Mouse (Mus musculus) thymus, postnatal 4 days (tissue): ENCODE measurements around the gene Plxna2.
A peak's percentile ranks its signal among the peaks of the same experiment; 100 is the strongest.

Source experiments
- DNase-seq: peaks from one replicate; pipeline ENCODE4 v3.0.0; 2021

The Plxna2 gene

DNA sequence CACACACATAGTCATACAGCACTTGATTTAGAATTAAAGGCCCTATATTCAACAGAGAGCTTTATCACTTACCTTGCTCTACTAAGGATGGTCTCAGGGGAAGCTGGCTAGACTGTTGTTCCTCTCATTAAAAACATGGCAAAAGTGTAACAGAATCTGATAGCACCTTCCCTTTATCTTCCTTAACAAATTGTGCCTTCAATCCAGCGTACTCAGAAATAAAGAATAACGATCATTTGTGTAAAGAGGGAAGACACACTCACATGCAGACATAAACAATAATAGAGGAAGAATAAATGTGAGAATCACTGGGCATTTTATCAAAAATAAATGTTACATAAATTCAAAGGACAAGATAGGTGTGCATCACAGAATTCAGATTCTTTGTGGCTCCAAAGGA lies at the start of gene Plxna2:
Gene Plxna2, plus strand, starts transcription at position 301 of the 400 bp plus-strand sequence.
- no peak for DNase-seq

DNA sequence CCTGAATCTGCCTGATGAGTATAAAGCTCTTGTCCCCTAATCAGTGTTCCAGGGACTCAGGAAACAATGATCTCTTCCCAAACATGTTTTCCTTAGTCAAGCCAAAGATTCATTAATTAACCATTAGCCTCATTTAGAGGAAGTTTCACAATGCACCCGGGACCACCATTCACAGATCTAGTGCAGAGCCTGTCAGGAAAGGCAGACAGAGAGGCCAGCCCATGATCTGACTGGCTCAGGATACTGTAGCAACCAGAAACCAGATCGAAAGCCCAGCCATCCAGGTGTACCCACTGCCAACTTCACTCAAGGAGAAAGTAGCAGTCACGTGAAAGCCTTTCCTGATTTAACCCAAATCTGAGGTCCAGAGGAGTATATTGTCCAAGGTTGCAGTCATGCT lies 44.1 kb upstream of the Plxna2 start:
- DNase-seq = no peak

DNA sequence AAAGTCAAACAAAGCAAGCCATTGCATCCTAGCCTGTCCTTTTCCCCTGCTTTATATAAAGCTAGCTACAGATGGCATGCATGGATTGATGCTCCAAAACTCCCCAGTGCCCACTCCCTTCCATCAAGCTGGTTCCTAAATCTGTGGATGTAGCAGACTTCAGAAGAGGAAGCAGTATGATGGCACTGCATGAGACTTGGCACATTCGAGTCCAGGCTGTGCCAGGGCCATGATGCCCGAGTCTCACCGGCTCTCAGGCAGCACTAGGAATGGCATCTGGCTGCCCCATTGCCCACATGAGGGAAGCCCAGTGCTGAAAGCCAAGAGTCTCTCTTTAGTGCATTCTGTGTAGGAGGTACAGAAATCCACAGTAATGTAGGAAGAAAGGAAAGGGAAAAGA lies 39.7 kb upstream of the Plxna2 start:
- DNase-seq = no peak

DNA sequence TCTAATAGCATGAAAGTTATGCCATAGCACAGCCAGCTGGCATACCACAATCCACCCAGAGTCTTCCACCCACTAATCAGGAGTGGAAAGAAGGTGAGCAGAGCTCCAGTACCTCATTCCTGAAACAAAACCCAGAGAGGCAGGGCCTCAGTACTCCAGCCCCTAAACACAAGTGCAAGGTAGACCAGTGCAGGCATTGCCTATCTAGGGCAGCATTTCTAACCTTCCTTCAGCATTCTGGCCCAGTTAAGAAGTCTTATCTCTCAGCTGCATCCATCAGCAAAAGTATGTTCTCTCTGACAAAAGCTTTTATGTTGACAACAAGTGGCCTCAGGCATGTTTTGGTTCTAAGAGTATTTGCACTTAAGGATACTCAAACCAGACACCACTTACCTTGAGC lies 37.5 kb upstream of the Plxna2 start:
- no peak for DNase-seq

DNA sequence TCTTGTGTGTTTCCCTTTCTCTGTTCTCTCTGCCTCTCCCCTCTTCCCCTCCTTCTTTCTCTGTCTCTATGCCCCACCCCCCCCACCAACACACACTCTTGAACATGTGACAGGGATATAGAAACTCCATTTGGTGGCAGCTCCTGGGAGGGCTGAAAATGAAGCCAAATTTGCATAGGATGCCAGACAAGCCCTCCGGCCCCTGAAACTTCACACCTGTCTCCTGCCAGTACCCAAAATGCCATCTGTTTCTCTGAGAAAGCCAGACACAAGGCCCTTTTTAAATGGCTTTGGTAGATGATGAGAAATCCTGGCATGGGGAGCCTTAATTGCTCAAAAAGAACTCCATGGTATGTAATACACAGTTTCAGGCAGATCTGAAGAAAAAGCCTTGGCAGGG lies 31.3 kb upstream of the Plxna2 start:
- DNase-seq = no peak

DNA sequence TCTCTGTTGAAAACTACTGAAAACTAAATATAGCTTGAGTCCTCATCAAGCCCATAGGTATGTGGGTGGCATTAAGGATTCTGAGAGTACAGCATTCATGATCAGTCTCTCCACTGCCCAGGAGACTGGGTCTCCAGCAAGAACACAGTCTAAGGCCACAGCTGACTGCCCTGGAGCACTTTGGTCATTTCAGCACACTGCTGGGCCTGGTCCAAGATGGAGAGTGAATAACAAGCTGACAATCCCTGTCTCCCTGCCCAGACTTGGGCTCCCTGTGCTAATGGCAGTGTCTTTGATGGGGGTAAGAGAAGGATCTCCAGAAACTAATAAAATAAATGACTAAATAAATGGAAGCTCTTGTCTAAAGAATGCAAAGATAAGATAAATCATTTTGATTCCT lies 30.5 kb upstream of the Plxna2 start:
- no peak for DNase-seq

DNA sequence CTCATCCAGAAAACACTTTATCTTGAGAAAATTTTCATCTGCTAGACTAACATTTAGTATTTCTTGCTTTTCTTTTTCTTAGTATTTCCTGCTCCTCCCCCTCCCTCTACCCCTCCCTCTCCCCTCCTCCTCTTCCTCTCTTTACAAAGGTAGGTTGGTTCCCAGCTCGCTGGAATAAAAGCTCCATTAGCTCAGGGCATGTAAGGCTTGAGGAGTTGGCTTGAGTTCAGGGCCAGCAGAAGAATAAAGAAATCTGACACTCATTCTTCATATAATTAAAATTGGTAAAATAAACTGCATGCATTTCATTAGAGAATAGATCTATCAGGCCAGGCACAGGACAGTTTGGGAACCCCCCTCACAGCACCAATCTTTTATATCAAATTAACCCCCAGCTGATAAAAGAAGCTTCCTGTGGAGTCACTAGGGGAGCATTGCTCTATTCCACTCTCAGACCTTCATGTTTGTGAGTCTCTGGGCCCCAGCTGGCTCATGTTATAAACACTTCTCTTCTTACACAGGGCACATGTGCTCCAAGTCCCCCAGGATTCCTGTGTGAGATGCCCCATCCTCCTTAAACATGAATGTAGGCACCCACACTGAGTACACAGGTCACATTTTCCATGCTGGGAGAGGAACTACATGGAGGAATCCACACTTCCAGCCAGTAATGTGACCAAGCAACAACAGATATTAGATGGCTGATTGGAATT lies 29.9 kb upstream of the Plxna2 start:
- no peak for DNase-seq

DNA sequence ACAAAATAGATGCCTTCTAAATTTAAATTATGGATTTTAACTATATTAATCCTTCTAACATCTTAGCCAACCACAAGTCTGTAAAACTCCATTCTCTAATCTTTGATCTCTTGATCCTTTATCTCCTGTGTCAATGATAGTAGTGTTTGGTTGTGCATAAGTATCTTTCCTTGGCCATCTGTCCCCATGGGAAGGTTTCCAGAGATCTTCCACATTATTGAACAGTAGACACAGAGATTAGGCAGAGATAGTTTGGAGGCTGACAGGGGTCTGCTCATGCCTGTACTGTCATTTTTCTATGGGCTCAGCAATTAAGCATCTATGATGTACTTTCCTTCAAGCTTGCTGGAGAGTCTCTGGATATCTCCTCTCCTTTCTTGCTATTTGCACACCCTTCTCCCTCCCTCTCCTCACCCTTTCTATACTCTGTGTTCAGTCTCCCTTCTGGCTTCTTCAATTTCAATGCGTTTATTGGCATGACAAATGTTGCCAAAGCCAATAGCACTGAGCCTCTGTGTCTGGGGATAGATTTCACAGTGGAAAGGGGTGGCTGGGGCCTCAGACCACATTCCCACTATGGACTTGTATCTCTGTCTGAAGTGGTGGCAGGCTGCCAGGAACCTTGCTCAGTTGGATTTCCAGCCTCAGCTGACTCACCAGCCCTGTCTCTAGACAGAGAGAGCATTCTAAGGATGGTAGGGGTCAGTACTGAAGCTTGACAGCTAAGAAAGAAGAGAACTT lies 29.1 kb upstream of the Plxna2 start:
- DNase-seq = no peak

DNA sequence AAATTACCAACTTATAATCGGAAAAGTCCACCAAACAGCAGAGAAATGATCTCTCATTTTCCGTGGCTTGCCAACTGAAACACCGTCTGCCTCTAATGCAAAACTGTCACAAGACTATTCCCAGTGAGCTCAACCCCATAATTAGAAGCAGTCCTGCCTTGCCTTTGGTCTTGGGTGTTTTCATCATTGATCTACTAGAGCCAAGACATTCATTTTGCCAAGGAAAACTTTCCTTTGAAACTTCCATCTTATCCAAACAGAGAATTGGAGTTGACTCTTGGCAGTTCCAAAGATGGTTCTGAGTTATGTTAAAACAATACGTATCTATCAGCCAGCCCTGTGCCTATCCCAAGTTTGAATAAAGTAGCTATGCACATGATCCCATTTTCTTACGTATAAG lies 24.9 kb upstream of the Plxna2 start:
- DNase-seq = no peak

DNA sequence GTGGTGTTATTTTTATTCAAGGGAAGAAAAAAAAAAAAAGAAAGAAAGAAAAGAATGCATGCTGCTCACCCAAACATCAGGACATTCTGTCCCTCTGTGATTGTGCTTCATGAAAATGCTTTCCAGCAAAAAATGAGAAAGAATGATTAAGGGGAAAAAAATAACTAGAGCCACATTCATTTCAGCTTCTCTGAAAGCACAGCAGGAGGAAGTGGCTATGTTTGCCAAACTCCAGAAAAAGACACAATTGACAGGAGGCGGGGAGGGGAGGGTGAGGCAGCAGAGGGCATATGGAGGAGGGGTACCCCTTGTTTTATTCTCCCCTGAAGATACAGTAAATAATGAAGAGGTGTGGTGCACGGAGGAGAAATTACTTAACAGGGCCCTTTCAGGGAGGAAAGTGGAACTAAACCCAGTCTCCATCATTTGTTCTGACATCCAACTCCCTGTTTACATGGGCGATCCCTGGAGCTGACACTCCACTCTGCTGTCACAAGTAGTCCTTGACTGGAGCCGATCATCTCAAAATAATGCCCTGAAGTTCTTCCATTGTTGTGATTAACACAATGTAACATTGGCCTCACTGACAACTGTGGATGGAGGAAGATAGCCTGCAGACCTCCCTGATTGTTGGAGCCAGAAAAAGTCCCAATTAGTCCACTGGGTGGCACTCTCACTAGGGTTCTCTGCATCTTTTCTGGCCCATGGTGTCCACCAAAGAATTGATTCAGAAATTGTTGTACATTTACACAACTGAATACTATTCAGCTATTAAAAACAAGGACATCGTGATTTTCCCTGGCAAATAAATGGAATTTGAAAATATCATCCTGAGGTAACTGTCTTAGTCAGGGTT lies 10.4 kb upstream of the Plxna2 start:
- DNase-seq = no peak

DNA sequence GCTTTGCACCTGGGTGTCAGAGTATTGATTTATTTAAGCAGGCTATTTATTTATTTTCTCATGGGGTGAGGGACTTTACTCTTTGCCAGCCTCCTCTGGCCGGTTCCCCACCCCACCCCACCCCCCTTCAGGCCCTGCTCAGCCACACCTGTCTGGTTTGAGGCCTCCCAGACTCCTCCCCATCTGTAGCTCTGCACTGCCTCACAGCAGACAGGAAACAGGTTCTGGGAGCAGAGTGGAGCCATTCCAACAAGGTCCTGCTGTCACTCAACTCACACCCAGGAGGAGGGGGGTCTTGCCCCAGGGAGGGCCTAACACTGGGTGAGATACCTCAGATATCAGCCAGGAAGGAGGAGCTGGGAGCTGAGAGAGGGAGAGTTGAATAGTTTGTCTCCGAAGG lies 7.5 kb upstream of the Plxna2 start:
- no peak for DNase-seq

DNA sequence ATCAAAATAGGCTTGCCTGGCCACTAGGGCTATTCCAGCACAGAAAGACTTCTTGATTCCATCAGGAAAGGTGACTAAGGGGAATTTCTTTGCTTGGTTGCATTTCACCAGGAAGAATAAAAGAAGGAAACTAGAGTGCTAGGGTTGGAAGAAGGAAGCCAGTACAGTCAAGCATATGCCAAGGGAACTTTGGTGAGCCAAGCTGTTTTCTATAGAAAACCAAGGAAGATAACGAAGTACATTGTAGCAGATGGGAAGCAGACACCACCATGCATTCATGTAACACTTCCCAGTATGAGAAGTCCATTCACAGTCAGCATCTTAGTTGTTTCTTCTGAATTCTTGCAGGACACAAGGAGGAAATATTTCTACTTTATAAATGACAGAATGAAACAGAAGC lies 5.4 kb upstream of the Plxna2 start:
- DNase-seq = no peak

DNA sequence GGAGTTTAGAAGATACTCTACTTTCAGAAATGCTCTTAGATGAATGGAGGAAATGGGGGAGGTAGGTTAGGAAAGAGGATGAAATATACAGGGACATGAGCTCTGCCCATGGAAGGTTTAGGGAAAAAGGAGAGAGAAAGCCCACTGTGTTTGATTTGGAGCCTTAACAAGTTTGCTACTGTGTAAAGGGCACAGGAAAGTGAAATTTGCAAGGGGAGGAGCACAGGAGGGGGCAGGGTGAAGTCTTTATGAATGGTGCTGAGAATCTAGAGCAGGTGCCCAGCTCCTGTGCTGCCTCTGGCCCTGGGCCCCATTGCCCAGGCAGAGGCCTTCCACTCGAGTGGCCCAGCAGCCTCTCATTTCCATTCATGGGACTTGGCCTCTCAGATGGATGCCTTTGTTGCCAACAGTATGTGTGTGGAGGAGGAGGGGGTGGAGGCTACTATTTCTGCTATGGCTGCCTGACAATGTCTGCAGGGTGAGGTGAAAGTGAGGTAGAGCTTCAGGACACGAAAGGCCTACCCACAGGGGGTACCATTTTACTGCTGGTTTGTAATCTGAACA lies 4.7 kb upstream of the Plxna2 start:
- no peak for DNase-seq

DNA sequence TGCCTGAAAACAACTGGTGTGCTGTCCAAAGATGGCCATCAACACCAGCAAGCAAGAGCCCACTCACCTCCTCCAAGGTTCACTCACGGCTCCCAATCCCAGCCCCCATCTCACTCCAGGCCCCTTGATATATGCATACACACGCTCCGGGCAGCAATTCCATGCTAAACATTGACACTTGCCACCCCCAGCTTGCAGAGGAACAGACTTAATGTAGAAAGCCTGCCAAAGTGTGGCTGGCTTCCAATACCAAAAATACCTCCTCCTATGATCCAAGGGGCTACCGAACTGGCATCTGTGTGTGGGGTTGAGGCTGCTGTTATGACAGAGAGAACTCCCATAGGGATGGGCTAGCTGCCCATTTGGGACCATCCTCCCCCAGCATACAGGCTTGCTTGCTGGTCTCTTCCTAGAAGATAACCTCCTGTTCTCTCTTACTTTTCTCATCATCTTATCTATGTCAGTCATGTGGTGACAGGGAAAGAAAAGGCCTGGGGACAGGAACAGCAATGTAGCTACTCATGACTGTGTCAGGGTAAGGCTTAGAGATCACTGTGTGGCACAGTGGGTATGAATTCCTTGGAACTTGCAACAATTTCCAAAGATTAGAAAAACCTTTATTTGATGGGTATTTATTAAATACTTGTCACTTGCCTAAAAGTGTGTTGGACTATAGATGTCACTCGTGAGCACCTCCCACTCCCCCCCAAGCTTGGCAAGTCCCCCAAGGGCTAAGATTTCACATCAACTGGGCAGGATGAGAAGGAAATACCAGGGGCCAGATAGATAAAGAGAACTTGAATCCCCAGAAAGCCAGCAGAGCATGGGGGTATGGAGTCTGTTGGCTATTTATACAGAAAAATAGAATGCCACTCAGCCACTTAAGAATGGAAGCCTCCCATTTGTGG lies 3.8 kb upstream of the Plxna2 start:
- no peak for DNase-seq

DNA sequence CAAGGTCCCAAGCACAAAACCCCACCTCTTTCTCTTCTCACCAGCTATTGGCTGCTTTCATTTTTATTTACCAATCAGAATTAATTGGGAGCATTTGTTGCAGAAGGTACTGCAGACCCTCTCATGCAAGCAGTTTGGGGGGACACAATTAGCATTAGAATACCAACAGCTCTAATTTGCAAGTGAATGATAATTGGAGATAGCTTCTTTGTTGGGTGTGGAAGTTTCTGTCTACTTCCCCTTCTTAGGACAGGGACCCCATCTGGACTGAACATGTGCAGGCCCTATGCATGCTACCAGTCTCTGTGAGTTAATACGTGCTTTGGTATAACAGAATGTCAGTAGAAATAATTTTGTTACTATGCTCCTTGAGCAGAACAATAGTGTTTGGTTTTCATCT lies 1.9 kb upstream of the Plxna2 start:
- DNase-seq = no peak

DNA sequence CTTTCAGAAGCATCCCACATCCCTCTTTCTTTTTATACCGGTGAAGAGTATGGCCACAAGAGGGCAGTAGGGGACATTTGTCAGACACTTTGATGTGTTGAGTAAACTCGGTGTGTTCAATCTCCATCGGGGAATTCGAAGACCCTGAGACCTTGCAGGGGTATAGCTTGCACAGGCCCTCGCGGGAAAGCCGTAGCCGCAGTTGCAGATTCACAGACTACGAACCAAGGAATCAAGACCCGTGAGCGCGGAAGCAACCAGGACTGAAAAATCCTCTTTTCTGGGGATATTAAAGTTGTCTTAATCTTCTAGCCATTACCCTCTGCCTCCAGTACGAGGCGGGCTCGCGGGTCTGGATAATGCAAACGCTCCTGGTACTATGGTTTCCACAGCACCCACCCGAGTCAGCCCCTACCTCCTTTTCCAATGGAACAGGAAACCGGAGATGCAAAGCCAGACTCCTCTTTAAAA lies 858 bp downstream of the Plxna2 start:
- DNase-seq = peak; percentile 70

DNA sequence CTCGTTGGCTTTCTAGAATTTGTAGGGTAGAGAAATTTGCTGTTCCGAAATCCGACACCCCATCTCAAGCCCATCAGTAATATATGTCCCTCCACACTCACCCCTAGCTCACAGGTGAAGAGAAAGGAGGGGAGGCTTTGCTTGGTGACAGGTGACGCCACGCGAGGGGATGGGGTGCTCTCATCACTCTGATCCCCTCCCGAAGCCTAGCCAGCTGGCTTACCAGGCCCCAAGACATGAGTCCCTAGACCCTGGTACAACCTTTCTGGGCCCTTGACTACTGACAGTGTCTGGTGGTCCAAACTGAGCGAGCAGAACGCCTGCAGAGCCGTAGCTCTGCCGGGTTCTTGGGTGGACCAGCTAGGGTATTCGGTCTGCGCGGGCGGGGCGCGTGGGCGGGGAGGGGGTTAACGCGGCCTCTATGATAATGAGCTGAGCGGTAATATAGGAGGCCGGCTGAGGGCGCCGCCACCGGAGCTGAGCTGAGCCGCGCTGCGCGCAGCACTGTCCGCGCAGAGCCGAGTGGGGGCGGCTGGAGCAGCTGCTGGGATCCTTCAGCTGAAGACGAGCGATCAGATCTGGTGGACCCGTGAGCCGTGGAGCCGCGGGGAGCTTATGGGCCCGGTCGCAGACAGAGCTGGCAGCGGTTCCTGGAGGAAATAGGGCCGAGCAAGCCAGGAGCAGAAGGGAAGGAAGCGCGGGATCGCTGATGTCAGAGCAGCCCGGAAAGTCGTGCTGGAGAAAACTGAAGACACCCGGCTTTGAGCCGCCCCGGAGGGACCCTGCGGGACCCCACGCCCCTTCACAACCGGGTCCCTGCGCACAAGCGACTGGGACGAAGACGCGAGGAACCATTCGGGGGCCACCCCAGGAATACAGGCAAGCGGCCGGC lies 1.6 kb downstream of the Plxna2 start:
- peak; percentile 68 for DNase-seq

DNA sequence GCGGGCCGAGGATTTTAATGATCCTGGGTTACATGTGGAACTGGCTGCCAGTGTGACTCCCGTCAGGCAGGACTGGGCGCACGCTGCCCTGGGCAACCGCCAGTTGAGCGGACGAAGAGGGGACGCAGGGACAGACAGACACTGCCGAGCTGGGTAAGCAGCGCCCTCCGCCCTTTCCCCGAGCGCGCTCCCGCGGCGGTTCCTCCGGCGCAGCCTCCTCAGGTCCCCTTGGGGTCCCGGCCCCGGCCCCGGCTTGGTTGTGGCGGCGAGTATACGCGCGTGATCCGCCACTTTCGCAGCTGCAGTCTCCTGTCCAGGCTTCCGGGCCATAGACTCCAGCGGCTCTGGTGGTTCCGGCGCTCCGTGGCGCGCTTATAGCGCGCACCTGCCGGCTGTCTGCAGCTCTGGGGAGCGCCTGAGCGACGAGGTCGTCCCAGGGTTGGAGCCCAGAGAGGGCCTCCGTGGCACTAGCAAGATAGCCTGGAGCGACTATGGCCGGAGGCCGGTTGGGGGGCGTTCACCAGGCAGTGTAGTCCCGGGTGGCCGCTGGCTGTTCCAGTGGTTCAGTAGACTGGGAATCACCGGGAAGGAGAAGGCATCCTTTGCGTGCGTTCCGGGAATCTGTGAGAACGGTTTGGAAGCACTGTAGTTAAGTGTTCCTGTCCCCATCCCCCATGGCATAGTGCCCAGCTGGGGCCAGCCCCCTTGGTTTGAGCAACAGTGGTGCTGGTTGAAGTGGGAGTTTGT lies 2.4 kb downstream of the Plxna2 start:
- DNase-seq = peak; percentile 44

DNA sequence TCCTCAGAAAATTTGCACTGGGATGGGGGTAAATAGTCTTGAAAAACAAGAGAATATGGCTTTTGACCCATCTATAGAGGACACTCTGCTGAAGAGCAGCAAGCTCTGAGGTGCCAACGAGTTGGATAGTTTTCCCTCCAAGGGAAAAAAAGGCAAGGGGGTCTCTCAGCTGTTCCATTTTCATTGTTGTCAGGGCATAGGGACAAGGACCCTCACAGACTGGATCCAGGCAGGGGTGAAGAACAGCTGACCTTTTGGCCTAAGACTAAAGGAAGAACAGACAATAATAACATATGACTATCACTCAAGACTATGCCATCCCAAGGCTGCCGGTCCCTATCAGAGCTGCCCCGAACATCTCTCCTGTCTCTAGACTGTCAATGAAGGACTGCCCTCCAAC lies 4.2 kb downstream of the Plxna2 start:
- no peak for DNase-seq

DNA sequence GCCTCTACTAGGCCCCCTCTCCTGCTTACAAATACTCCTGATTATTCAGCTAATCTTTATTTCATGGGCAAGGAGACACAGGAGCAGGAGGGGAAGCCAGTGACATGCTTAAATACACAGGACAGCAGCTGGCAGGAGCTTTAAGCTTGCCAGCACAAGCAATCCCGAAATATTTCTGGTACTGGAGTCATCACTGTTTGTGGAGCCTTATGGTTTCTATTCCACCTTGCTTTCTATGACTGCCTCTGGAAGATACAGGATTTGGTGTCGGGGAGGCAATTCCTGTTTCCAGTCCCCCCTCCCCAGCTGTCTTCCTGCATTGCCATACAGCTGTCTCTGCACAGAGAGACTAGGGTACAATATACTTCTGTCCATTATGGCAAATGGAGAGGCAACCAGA lies 4.7 kb downstream of the Plxna2 start:
- DNase-seq = no peak
